Mouse (Mus musculus) layer of hippocampus, postnatal 14 days (tissue): ENCODE measurements around the gene Bahcc1. TPM values are rescaled to one million over a fixed set of nuclear protein-coding genes. Genes with fewer than 3 reads are reported as not detected.

ENCODE experiments used
- DNase-seq, 2 experiments: peaks; one replicate each; pipeline ENCODE4 v3.0.0; 2021 to 2022; ENCODE audit warnings: low spot score in 2 of 2, mixed read lengths in 1 of 2
- total RNA-seq, 2 experiments: library from RNA; stranded (reverse); gene quantifications; 2 replicates each; pipeline ENCODE4 v1.2.3; 2021

Gene Bahcc1
- total RNA-seq, 2 experiments from 2014 or later: 20.3 to 20.7 TPM

- DNase-seq: no peak
These were observed 8.5 kb downstream of the Bahcc1 start for GRCm38 (mm10) chr11:120240941-120241890.

DNA sequence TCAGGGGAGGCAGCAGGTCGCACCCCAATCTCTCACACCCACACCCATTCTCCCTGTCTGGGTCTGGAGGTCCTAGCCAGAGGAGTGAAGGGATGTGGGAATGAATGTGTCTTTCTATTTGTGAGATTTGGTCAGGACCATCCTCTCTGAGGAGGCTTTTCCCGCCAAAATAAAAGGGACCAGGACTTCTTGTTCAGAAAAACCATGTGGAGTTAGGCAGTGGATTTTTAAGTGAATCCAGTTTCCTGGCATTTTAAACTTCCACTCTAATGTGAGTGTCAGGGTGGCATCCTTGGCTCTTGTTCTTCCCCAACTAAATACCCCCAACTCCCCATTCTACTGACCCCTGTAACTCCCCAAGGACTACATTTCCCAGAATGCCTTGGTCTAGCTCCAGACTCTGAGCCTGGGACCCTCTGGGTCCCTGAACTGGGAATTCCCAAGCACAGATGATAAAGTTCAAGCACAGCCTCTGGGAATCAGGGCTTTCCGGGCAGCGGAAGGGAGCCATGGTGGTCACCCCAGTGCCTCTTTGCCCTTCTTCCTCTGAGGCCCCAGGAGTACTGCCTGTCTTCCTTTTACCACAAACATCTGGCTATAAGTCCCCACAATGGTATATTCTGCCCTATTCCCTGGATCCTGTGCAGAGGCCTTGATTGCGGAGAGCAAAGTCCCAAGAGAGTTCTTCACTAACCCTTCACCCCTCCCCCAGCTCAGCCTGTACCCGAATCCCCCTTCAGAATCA is 9.4 kb downstream of the Bahcc1 start:
- no peak for DNase-seq

GRCm38 (mm10) chr11:120242726-120243530 is 10.2 kb downstream of the Bahcc1 start:
- DNase-seq: no peak

GRCm38 (mm10) chr11:120243531-120243820 is 10.7 kb downstream of the Bahcc1 start:
- no peak for DNase-seq

DNA sequence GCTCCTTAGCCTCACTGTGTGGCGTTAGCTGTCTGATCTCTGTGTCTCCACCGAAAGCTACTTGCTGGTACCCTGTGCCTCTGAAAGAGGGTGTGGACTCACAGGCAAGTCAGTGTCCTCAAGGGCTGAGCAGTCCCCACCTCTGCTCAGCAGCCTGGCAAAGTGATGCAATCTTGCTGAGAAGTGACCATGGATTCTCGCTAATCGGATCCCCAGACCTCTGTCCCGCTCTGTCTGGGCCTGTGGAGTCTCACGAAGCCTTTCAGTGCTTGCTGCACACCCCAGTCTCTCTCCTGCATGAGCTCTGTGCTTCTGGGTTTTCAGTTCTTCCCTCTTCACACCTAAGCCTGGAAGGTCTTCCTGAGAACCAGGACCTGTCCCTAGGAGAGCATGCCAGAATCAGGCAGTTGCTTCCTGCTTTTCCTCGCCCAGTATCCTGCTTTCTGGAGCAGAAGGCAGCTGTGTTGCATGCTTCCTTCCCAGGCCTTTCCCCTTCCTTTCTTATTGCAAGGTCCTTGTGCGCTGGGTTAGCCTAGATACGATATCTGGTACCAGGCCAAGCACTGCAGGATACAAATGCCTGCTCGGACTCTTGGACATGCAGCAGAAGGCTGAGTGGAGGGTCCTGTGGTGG is 15.5 kb downstream of the Bahcc1 start:
- DNase-seq: no peak

GRCm38 (mm10) chr11:120248899-120249298 is 16.2 kb downstream of the Bahcc1 start:
- no peak for DNase-seq

GRCm38 (mm10) chr11:120250991-120251949 is 18.5 kb downstream of the Bahcc1 start:
- no peak for DNase-seq

- no peak for DNase-seq
These were observed 19.2 kb downstream of the Bahcc1 start for GRCm38 (mm10) chr11:120251950-120252308.

DNA sequence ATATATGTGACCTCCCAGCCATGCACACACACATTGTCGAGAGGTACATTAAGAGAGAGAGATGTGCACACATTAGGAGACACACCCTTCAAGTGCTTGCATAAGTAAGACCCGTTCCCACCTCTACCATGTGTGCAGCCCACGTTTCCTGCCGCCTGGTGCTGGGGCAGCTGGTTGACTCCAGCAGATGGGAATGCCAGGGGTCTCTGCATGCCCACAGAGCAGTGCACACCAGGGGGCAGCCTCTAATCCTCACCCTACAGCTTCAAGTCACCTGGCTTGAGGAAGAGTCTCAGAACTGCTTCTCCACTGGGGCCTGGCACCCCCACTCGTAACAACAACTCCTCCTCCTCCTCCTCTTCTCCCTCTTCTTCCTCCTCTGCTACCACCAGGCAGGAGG is 19.7 kb downstream of the Bahcc1 start:
- DNase-seq: no peak

DNA sequence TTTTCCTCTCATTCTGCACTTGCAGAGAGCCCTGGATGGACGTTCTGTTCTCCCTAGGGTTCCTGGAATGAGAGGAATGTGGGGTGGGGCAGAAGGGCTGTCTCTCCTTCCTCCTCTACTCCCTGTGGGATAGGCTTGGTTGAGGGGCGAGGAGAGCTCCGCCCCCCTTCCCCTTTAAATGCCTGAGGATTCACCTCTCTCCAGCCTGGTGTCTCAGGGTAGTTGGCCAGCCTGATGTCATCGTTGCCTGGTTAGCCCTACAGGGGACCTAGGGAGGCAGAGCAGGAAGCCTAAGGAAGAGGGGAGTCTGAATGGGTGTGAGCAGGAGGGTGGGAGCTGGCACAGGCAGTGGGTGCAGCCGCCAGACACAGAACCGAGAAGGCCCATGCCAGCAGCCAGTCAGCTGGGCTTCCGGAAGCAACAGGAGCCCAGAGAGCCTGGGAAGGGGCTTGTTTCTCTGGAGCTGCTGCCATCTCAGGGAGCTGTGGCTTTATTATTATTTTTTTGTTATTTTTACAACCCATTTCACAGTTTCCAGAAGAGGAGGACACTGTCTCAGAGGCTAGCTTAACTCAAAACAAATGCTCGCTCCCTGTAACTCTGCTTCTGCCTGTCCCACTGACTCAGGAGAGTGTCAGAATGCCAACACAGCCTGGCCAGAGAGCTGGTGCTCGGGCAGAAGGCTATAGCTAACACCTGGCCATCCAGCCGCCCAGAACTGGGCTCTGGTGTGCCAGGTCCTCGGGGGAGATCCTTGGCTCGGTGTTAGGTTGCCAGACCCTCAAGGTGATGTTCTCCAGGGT is 20.3 kb downstream of the Bahcc1 start:
- no peak for DNase-seq

GRCm38 (mm10) chr11:120253646-120254315 is 21.0 kb downstream of the Bahcc1 start:
- no peak for DNase-seq

- DNase-seq: no peak
These were observed 21.7 kb downstream of the Bahcc1 start for GRCm38 (mm10) chr11:120254420-120254819.

GRCm38 (mm10) chr11:120255038-120255437 is 22.3 kb downstream of the Bahcc1 start:
- peak; percentile 62 to 88 for DNase-seq

DNA sequence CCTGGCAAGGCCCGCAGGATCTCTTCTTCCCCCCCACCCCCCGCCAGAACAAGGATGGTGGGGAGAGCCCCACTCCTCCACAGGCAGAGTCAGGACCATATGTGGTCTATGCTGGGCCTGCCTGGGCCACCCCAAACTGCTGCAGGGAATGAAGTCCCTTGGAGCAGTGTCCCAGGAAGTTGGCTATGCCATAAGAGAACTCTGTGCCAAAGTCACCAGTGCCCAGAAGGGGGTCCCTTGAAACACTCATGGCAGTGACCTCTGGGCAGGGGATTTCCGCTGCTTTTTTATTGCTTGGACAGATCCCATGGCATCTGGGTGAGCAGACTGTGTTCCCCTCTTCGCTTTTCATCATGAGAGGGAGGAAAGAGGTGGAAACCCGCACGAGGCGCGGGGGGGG is 22.8 kb downstream of the Bahcc1 start:
- DNase-seq: peak in 1 of 2 experiments; percentile 24

DNA sequence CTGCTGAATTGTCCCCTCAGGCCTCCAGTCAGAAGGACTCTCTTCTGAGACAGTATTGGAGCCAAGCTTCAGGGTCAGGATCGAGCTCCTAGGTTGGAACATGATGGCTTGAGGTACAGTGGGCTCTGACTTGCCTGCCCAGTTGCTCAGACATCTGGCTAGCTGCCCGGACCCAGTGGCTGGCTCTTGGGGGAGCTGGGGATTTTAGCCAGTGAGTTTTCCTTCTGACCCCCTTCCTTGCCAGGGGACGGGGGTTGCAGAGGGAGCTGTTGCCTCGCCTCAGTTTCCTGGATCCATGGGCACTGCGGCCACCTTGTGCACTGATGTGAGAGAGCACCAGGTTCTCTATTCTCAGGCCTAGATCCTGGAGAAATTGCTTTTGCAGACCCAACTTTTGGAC is 23.4 kb downstream of the Bahcc1 start:
- DNase-seq: no peak

- no peak for DNase-seq
These were observed 23.8 kb downstream of the Bahcc1 start for GRCm38 (mm10) chr11:120256543-120256942.

DNA sequence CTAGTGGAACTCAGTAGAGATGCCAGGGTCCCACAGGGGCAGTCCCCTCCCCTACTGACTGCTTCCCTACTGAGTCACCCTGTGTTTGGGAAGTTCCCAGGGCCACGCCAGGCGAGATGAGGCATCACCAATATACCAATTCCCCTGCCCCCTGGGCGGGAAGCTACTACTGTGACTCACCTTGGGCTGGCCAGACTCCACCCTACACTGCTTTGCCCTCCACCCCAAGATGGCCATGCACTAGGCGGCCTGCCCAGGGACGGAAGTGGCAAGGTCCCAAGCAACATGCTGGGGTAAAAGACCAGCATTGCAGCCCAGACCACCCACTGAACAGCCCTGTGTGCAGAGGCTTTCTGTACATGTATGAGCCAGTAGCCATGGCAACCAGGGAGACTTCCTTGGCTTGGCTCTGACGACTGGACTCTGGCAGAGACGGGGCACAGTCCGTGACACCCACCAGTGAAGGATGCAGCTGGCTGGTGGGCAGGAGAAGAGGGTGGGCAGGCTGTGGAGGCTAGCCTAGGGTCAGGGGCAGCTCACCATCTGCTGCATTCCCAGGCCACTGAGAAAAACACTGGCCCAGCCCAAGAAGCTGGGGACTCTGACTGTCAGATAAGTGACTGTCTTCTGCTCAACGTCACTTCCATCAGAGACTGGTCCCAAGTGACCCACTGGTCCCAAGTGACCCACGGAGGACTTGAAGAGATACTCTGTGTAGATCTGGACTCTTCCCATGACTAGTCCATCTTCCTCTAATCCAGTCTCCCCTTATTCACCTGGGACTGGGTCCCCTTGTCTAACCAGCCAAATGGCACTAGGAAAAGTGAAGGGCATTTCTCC is 24.5 kb downstream of the Bahcc1 start:
- no peak for DNase-seq

GRCm38 (mm10) chr11:120257911-120258310 is 25.2 kb downstream of the Bahcc1 start:
- DNase-seq: no peak
